Mouse (Mus musculus) small intestine, adult 2 months (tissue): Measurements from ENCODE around the gene Tmem131.

Source experiments
- CTCF ChIP-seq: fragments of 200-500 bp; IDR thresholded peaks from 2 replicates; pipeline ENCODE4 v1.5.1; 2012; ENCODE audit warnings: low read depth, mild to moderate bottlenecking, control low read depth, inconsistent platforms, low read length, moderate library complexity, mixed read lengths; ENCODE audit not compliant: insufficient replicate concordance, insufficient read length; ENCODE audit errors: extremely low read depth
- POLR2A ChIP-seq: fragments of 200-500 bp; IDR thresholded peaks from 2 replicates; pipeline ENCODE4 v1.6.1; 2012; ENCODE audit warnings: low read depth, mild to moderate bottlenecking, control low read depth, inconsistent platforms, low read length, moderate library complexity

DNA sequence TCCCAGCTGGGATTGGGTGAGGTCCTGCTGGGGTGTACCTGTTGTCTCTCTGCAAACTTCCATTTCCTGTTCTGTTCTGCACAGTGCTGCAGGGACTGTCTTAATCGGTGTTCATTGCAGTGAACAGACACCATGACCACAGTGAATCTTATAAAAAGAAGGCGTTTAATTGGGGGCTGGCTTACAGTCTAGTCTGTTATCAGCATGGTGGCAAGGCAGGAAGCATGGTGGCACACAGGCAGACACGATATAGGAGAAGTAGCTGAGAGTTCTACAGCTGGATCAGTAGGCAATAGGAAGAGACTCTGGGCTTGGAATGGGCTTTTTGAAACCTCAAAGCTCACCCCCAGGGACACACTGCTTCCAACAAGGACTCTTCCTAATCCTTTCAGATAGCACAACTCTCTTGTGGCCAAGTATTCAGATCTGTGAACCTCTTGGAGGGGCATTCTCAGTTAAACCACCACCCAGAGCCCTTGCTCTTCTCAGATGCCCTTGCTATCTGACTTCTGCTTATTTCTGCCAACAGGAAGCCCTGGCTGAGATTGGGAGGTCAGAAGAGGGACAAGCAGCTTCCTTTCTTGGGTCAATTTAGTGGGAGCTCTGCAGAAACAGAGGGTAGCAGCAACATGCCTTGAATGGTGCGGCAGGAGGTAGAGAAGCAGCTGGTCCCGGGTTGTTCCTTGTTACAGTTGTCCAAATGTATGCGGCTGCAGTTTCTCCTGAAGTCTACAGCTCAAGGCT is 189.4 kb downstream of the Tmem131 start:
- TF ChIP-seq CTCF (no peak), POLR2A (no peak)
